In genomic region chr11:65268310-65268709, GRCm38 (mm10) we compare ENCODE assay signal across 7 mouse cellular contexts. TPM values are rescaled to one million over a fixed set of nuclear protein-coding genes. Genes with fewer than 3 reads are reported as not detected.
DNase-seq lines count a peak whose midpoint lies in the region; ATAC-seq and TF ChIP-seq lines count a peak whose summit lies in the region.

No protein-coding gene starts in this region.

- no peak for ATAC-seq in kidney, postnatal 0 days (replicated peaks; ENCODE audit: low FRiP score, low read depth)
- ATAC-seq in kidney, embryonic 16.5 days (ENCODE audit: low FRiP score, low TSS enrichment), result no peak
- ATAC-seq in heart, embryonic 11.5 days (replicated peaks; ENCODE audit: insufficient number of reproducible peaks, low FRiP score, low TSS enrichment), result no peak

- H3K4me3 ChIP-seq in kidney, postnatal 0 days (replicated peaks; ENCODE audit: low read depth, low read length), result no peak overlapping the region
- no peak overlapping the region for H3K4me3 ChIP-seq in kidney, embryonic 16.5 days (ENCODE audit: low read length)
- peak overlapping the region; percentile 51 for H3K4me3 ChIP-seq in heart, embryonic 11.5 days (ENCODE audit: low read depth, low read length)

- peak; percentile 73 for TF ChIP-seq CTCF in kidney, postnatal 0 days (IDR thresholded peaks at IDR 0.05; ENCODE audit: low read depth)
- TF ChIP-seq CTCF in brain, embryonic 14.5 days (IDR thresholded peaks at IDR 0.05; ENCODE audit: borderline replicate concordance, extremely low read depth, insufficient read depth, insufficient read length), result peak; percentile 38; the same call in 1 of the 2 replicates

- H3K9ac ChIP-seq in kidney, postnatal 0 days (ENCODE audit: low read depth, low read length), result no peak overlapping the region
- H3K9ac ChIP-seq in kidney, embryonic 16.5 days (replicated peaks; ENCODE audit: low read length), result no peak overlapping the region
- peak overlapping the region; percentile 79 for H3K9ac ChIP-seq in heart, embryonic 11.5 days (ENCODE audit: low read depth, low read length)

- peaks cover 17% of the 10 kb centered on the region for H3K4me1 ChIP-seq in kidney, postnatal 0 days (replicated peaks; ENCODE audit: insufficient read depth, low read length)
- peaks cover 13% of the 10 kb centered on the region for H3K4me1 ChIP-seq in kidney, embryonic 16.5 days (ENCODE audit: insufficient read depth, low read length)
- H3K4me1 ChIP-seq in heart, embryonic 11.5 days (ENCODE audit: control insufficient read depth, insufficient read depth, low read length), result peaks cover 21% of the 10 kb centered on the region

- H3K27ac ChIP-seq in kidney, postnatal 0 days, result no peak overlapping the region
- no peak overlapping the region for H3K27ac ChIP-seq in kidney, embryonic 16.5 days (ENCODE audit: low read length)
- peak overlapping the region; percentile 88 for H3K27ac ChIP-seq in heart, embryonic 11.5 days (ENCODE audit: low read depth, low read length)

- TF ChIP-seq POLR2A in brain, embryonic 14.5 days (IDR thresholded peaks at IDR 0.05; ENCODE audit: borderline replicate concordance, extremely low read depth, insufficient read depth, insufficient read length, poor library complexity, severe bottlenecking), result no peak

- no peaks in the 10 kb centered on the region for H3K36me3 ChIP-seq in kidney, postnatal 0 days (ENCODE audit: insufficient read depth, low read length)
- no peaks in the 10 kb centered on the region for H3K36me3 ChIP-seq in kidney, embryonic 16.5 days (ENCODE audit: insufficient read depth, low read length)
- no peaks in the 10 kb centered on the region for H3K36me3 ChIP-seq in heart, embryonic 11.5 days (ENCODE audit: control insufficient read depth, insufficient read depth, low read length)

- no peaks in the 10 kb centered on the region for H3K27me3 ChIP-seq in kidney, postnatal 0 days (ENCODE audit: insufficient read depth, low read length)
- H3K27me3 ChIP-seq in kidney, embryonic 16.5 days (ENCODE audit: insufficient read depth, low read length), result peaks cover 3% of the 10 kb centered on the region; the same call in 1 of the 2 replicates
- no peaks in the 10 kb centered on the region for H3K27me3 ChIP-seq in heart, embryonic 11.5 days (ENCODE audit: control insufficient read depth, insufficient read depth, low read length)

- H3K4me2 ChIP-seq in kidney, postnatal 0 days (ENCODE audit: low read length), result no peak overlapping the region
- H3K4me2 ChIP-seq in kidney, embryonic 16.5 days (replicated peaks; ENCODE audit: low read depth, low read length), result no peak overlapping the region
- H3K4me2 ChIP-seq in heart, embryonic 11.5 days, result peak overlapping the region; percentile 82

- no peaks in the 10 kb centered on the region for H3K9me3 ChIP-seq in kidney, postnatal 0 days (replicated peaks; ENCODE audit: low read length)
- no peaks in the 10 kb centered on the region for H3K9me3 ChIP-seq in kidney, embryonic 16.5 days (ENCODE audit: low read length)
- no peaks in the 10 kb centered on the region for H3K9me3 ChIP-seq in heart, embryonic 11.5 days (replicated peaks; ENCODE audit: control insufficient read depth, low read length)

- 29% methylated on average over 4 of the region's 4 CpGs for WGBS in kidney, postnatal 0 days
- WGBS in kidney, embryonic 16.5 days, result 36% methylated on average over 4 of the region's 4 CpGs
- WGBS in heart, embryonic 11.5 days (ENCODE audit: insufficient replicate concordance), result 28% methylated on average over 4 of the region's 4 CpGs

- DNase-seq in kidney, postnatal 0 days (ENCODE audit: low spot score), result peak; percentile 67
- DNase-seq in brain, embryonic 14.5 days (ENCODE audit: low read depth), result peak; percentile 63
- peak; percentile 51 for DNase-seq in lung, postnatal 10 days
- no peak for DNase-seq in c-Kit-positive CD71-positive TER-119-positive erythroid progenitor cells, embryonic 14.5 days (ENCODE audit: low spot score)
- DNase-seq in urinary bladder, adult 18-20 months (ENCODE audit: low spot score in 2 of 2), result no peak

RNA-seq across cellular contexts. Expression of gene Myocd, which starts 1.5 kb away (rescaled TPM):
- 3.3 and 3.7 TPM in 2 replicates for polyA plus RNA-seq in kidney, postnatal 0 days (2015; fragmentation: Nextera tagmentation; extraction: Ambion mirVana)
- 4.5 and 7.7 TPM in 2 replicates for polyA plus RNA-seq in kidney, embryonic 16.5 days (2015; fragmentation: Nextera tagmentation; extraction: Ambion mirVana)
- polyA plus RNA-seq in brain, embryonic 14.5 days (2012; rRNA removed), result 0.10 and 0.40 TPM in 2 replicates
- polyA plus RNA-seq in heart, embryonic 11.5 days (2014; fragmentation: Nextera tagmentation; extraction: Ambion mirVana), result 66.4 and 66.5 TPM in 2 replicates

Comparison
In these comparisons a context has a peak if more than half of its experiments do, and no peak if none do; other contexts are left out.
1. DNase-seq: peak in kidney, postnatal 0 days (single experiment), brain, embryonic 14.5 days (single experiment) and lung, postnatal 10 days (single experiment); none in c-Kit-positive CD71-positive TER-119-positive erythroid progenitor cells, embryonic 14.5 days (single experiment) and urinary bladder, adult 18-20 months (0 of 2).